Mouse (Mus musculus) B cell, adult 2 months (primary cell): ENCODE results near the gene Gtf2h1.

Experiments
- DNase-seq, 2 experiments: peaks; one replicate each; pipeline ENCODE4 v3.0.0; 2022

The Gtf2h1 gene

GRCm38 (mm10) chr7:46852666-46853065, 56.8 kb downstream of the Gtf2h1 start:
- DNase-seq: no peak

- DNase-seq: no peak
Observed at GRCm38 (mm10) chr7:46853365-46853764, 57.5 kb downstream of the Gtf2h1 start.

- DNase-seq: no peak
Observed at GRCm38 (mm10) chr7:46855866-46856560, 60.1 kb downstream of the Gtf2h1 start.

- DNase-seq: no peak
Observed at GRCm38 (mm10) chr7:46857436-46857835, 61.5 kb downstream of the Gtf2h1 start.

- no peak for DNase-seq
Observed at GRCm38 (mm10) chr7:46859031-46859430, 63.1 kb downstream of the Gtf2h1 start.

GRCm38 (mm10) chr7:46860996-46861395, 65.1 kb downstream of the Gtf2h1 start, which contains the start of gene Ldhc:
Gene Ldhc, plus strand, starts transcription at chr7:46861203.
- no peak for DNase-seq

GRCm38 (mm10) chr7:46871988-46872387, 76.1 kb downstream of the Gtf2h1 start:
- DNase-seq: no peak
